Mouse (Mus musculus) spleen, adult 2 months (tissue): ENCODE results near the gene Pitpnc1. TPM values are rescaled to one million over a fixed set of nuclear protein-coding genes. Genes with fewer than 3 reads are reported as not detected.

ENCODE experiments used
- DNase-seq, 2 experiments: peaks; one replicate each; pipeline versions ENCODE4 v3.0.0 to v3.0.0-alpha.2; 2012 to 2021; ENCODE audit warnings: low spot score in 2 of 2, low read depth in 1 of 2
- H3K27ac ChIP-seq: fragments of 200-500 bp; 2 replicates; pipeline ENCODE4 v1.5.1; 2012; ENCODE audit warnings: low read length, inconsistent platforms; ENCODE audit not compliant: insufficient read depth
- H3K27me3 ChIP-seq: fragments of 200-500 bp; 2 replicates; pipeline ENCODE4 v1.6.1; 2012; ENCODE audit warnings: mild to moderate bottlenecking, moderate library complexity, low read length, inconsistent platforms; ENCODE audit not compliant: control insufficient read depth, insufficient read depth
- H3K36me3 ChIP-seq: fragments of 200-500 bp; 2 replicates; pipeline ENCODE4 v1.6.1; 2012; ENCODE audit warnings: mild to moderate bottlenecking, low read length, inconsistent platforms; ENCODE audit not compliant: control insufficient read depth, insufficient read depth
- H3K4me1 ChIP-seq: fragments of 200-500 bp; 2 replicates; pipeline ENCODE4 v1.6.1; 2011; ENCODE audit warnings: inconsistent platforms; ENCODE audit not compliant: control insufficient read depth, insufficient read depth, insufficient read length
- H3K4me3 ChIP-seq: fragments of 200-500 bp; 2 replicates; pipeline ENCODE4 v1.5.1; 2011; ENCODE audit warnings: mild to moderate bottlenecking, inconsistent platforms; ENCODE audit not compliant: insufficient read depth, insufficient read length; ENCODE audit errors: extremely low read depth
- CTCF ChIP-seq: fragments of 200-500 bp; IDR thresholded peaks from 2 replicates; pipeline ENCODE4 v1.5.1; 2011; ENCODE audit warnings: mild to moderate bottlenecking, inconsistent platforms; ENCODE audit not compliant: insufficient read depth, insufficient read length, insufficient replicate concordance; ENCODE audit errors: extremely low read depth
- POLR2A ChIP-seq: fragments of 200-500 bp; IDR thresholded peaks from 2 replicates; pipeline ENCODE4 v1.6.1; 2011; ENCODE audit warnings: low read depth, low read length, inconsistent platforms
- WGBS: fragments of 180-500 bp; shearing (Covaris S2); methylation state at CpG from one replicate; pipeline ENCODE4 v1.1.7; 2018; 5-methylcytosine and 5-hydroxymethylcytosine counted together
- polyA plus RNA-seq: library from polyadenylated mRNA; depleted of rRNA; stranded (reverse); fragments of >200 nt; gene quantifications from 2 replicates; pipeline ENCODE4 v1.2.3, GENCODE M21; 2012

The Pitpnc1 gene
- polyA plus RNA-seq, 1 experiment, result 6.4 TPM

DNA sequence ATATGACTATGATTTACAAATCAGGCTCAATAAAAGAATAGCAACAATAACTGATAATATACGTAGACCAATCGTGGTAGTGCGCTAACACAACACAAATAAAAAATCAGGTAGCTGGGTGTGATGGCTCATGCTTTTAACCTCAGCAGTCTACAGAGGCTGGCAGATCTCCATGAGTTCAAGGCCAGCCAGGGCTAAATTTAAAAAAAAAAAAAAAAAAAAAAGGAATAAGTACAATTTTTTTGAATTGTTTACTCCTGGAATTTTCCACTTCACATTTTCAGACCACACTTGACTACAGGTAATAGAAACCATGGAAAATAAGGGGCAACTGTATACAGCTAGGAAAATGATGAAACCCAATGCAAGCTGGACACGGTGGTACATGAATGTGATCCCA, 97.3 kb downstream of the Pitpnc1 start:
- WGBS, result 94% methylated on average over 4 of the region's 4 CpGs

DNA sequence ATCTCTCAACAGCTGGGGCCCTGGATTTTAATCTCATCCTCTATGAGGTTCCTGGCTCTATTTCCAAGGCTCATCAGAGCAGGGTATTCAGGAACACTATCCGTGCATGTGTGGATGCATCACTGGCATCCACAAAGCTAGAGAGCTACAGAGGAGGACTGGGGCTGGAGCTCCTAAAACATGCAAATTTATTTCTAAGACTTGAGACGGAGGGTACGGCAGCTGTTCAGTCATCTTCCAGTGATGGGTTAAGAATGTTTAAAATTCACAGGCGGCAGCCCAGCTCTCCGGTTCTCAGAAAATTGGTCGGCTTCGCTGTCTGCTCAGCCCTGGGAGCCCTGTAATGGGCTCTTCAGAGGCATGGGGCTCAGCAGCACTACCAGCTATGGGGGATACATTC, 97.8 kb downstream of the Pitpnc1 start:
- Histone ChIP-seq H3K27ac (no peak overlapping the region), H3K36me3 (no peaks in the 10 kb centered on the region), H3K4me1 (no peaks in the 10 kb centered on the region; the same call in 1 of the 2 replicates), H3K27me3 (no peaks in the 10 kb centered on the region), H3K4me3 (no peak overlapping the region)
- TF ChIP-seq POLR2A (no peak), CTCF (no peak)
- 92% methylated on average over 7 of the region's 7 CpGs for WGBS
- no peak for DNase-seq

More for the DNA sequence above, 97.3 kb downstream of the Pitpnc1 start:
- TF ChIP-seq POLR2A (no peak), CTCF (no peak)
- H3K4me3 ChIP-seq, result no peak overlapping the region
- no peaks in the 10 kb centered on the region for H3K27me3 ChIP-seq
- H3K36me3 ChIP-seq, result no peaks in the 10 kb centered on the region
- H3K27ac ChIP-seq, result no peak overlapping the region
- no peak for DNase-seq
- H3K4me1 ChIP-seq, result no peaks in the 10 kb centered on the region; the same call in 1 of the 2 replicates

GRCm38 (mm10) chr11:107370476-107370875, 100.0 kb downstream of the Pitpnc1 start:
- no peak overlapping the region for H3K27ac ChIP-seq
- H3K4me1 ChIP-seq, result no peaks in the 10 kb centered on the region; the same call in 1 of the 2 replicates
- H3K27me3 ChIP-seq, result no peaks in the 10 kb centered on the region
- no peak for DNase-seq
- no peak overlapping the region for H3K4me3 ChIP-seq
- no peaks in the 10 kb centered on the region for H3K36me3 ChIP-seq
- no peak for TF ChIP-seq POLR2A
- 75% methylated on average over 3 of the region's 3 CpGs for WGBS

DNA sequence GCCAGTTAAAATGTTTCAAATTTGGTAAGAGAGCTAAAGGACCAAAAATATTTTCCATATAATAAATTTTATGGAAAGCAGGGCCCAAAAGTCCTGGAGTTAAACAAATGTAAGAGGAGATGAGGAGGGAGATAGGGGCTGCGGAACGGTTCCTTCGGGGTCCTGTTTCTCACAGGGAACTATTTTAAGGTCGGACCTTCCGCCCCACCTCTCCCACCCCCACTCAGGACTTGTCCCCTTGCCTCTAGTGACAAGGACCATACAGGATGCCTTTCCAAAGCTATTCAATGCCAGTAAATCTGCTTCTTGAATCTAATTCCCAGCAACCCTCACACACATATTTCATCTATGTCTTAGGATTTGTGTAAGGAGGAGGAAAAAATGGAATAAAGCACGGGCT, 100.8 kb downstream of the Pitpnc1 start:
- Histone ChIP-seq H3K27me3 (no peaks in the 10 kb centered on the region), H3K27ac (no peak overlapping the region), H3K4me3 (no peak overlapping the region), H3K4me1 (no peaks in the 10 kb centered on the region; the same call in 1 of the 2 replicates), H3K36me3 (no peaks in the 10 kb centered on the region)
- over 99% methylated on average over 6 of the region's 6 CpGs for WGBS
- DNase-seq, result no peak
- TF ChIP-seq POLR2A (no peak), CTCF (no peak)

GRCm38 (mm10) chr11:107365938-107366712, 104.4 kb downstream of the Pitpnc1 start:
- no peak for DNase-seq
- no peaks in the 10 kb centered on the region for H3K36me3 ChIP-seq
- H3K27me3 ChIP-seq, result no peaks in the 10 kb centered on the region
- 92% methylated on average over 13 of the region's 13 CpGs for WGBS
- TF ChIP-seq POLR2A (no peak), CTCF (no peak)
- no peak overlapping the region for H3K27ac ChIP-seq
- H3K4me3 ChIP-seq, result no peak overlapping the region
- H3K4me1 ChIP-seq, result no peaks in the 10 kb centered on the region

DNA sequence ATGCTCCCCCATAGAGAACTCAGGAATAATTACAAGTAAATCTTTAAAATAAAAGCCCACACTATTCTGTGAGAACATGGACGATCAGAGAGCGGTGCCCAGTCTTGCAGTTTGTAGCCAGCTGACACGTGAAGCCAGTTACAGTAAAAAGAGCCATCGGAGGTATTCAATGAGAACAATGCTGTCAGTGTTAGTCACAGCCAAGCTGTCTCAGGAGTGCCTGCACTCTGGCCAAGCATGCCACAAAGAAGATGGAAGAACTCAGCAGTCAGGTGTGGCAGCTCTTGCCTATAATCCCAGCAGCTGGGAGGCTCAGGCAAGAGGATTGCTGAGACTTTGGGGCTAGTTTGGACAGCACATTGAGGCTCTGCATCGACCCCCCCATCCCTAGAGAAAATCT, 111.8 kb downstream of the Pitpnc1 start:
- Histone ChIP-seq H3K4me1 (no peaks in the 10 kb centered on the region), H3K36me3 (no peaks in the 10 kb centered on the region), H3K27me3 (no peaks in the 10 kb centered on the region), H3K27ac (no peak overlapping the region), H3K4me3 (no peak overlapping the region)
- TF ChIP-seq POLR2A, result no peak
- no peak for DNase-seq
- WGBS, result 96% methylated on average over 5 of the region's 5 CpGs

DNA sequence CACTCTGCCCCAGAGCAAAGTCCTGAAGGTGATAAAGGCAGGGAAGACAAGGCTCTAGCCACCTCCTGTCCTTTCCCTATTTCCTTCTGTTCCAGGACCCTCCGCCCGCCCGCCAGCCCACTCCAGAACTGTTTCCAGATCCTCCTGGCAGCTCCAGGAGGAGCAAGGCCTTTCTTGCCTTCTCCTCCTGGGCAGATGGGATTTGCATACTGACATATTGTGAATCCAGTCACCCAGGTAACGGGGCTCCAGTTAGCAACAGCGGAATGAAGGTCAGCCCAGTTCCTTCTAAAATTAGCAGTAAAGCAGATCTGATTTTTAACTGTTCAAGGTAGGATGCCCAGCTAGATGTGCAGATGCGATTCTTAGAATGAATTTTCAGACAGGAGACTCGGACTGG, 114.3 kb downstream of the Pitpnc1 start:
- TF ChIP-seq POLR2A (no peak), CTCF (no peak)
- Histone ChIP-seq H3K4me1 (no peaks in the 10 kb centered on the region), H3K4me3 (no peak overlapping the region), H3K27me3 (no peaks in the 10 kb centered on the region), H3K36me3 (no peaks in the 10 kb centered on the region), H3K27ac (no peak overlapping the region)
- 92% methylated on average over 7 of the region's 7 CpGs for WGBS
- DNase-seq, result no peak
